Mouse (Mus musculus) embryonic fibroblast, embryonic 13.5 days (primary cell): ENCODE data around the gene Lgals4.

Experiments used
- CTCF ChIP-seq: IDR thresholded peaks from 2 replicates; pipeline ENCODE4 v1.5.1; 2011; ENCODE audit warnings: mild to moderate bottlenecking, control low read depth, low read length, moderate library complexity, borderline replicate concordance; ENCODE audit not compliant: insufficient read depth
- POLR2A ChIP-seq: IDR thresholded peaks from 2 replicates; pipeline ENCODE4 v1.6.1; 2011; ENCODE audit warnings: low read depth, mild to moderate bottlenecking, control low read depth, low read length, moderate library complexity

DNA sequence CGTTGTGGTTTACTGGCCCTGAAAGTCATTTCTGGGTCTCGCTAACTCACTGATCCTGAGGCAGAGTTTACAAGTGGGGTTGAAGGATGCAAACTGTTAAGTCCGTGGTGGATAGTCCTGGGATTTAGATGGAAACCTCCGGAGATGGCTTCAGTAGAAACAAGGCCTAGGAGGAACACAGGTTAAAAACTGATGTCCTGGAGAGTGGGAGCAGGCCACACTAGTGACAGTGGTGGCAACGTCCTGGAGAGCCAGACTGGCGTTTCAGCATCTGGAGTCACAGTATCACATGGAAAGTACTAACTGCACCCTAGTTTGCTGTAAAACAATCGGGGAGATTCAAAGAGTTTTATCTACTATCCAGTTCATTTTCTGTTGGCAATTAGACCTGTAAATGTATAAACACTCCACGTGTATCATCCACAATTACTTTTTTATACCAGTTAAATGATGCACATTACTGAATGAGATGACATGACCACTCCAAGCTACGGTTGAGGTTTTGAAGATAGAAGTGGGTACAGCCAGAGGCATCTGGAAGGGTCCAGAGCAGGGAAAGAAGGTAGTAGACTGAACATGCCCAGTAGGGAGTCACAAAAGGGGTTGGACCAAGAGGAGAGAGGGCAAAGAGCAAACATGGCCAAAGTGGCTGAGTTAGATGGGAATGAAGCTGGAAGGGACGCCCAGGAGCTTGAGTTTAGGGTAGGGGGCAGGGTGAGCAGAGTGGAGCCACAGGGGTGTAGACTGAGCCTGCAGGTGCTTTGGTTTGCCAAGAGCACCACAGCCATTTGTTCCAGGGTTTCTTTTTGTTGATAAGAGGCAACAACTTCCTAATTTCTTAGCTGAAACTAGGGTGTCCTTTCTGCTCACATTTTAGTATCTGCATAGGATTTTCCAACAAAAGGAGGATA is 10.4 kb upstream of the Lgals4 start:
- 0 out of 2 replicates have a peak, but pooled peaks have one; percentile 8 for TF ChIP-seq POLR2A
- no peak for TF ChIP-seq CTCF
